Mouse (Mus musculus): ENCODE results near the gene Olfr654. TPM values are rescaled to one million over a fixed set of nuclear protein-coding genes. Genes with fewer than 3 reads are reported as not detected.

The Olfr654 gene
- polyA plus RNA-seq, 1 experiment from 2014 or later = not detected

DNA sequence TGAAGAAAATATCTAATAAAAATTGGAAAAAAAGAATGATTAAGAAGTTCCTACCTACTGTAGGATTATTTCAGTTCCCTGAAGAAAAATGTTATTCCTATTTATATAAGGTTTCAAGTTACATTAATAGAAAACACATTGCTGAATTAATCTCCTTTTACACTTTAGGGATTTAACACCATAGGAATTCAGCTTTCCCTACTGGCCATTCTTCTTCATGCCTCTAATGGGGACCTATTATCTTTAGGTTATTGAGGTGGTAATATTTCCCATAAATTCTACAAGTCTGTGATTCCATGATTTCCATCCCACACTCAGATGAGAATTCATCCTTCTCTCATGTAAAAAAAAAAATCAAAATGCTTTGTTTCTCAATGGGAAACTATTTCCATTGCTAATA lies 37.7 kb downstream of the Olfr654 start, which contains the start of gene Olfr657:
TSS of gene Olfr657 (plus strand) at position 301 of the 400 bp plus-strand sequence.
- no peak within 1 kb of the TSS for H3K27ac ChIP-seq (replicated peaks)
- H3K4me1 ChIP-seq = no peaks in the 10 kb centered on the region
- H3K9me3 ChIP-seq = no peaks in the 10 kb centered on the region
- no peak within 1 kb of the TSS for H3K4me2 ChIP-seq
- H3K4me3 ChIP-seq = no peak within 1 kb of the TSS
- no peaks in the 10 kb centered on the region for H3K36me3 ChIP-seq
- no peak within 1 kb of the TSS for H3K9ac ChIP-seq
- ATAC-seq (ENCODE audit: extremely low read depth, insufficient number of reproducible peaks, low FRiP score, low TSS enrichment) = no peak
- no peaks in the 10 kb centered on the region for H3K27me3 ChIP-seq (replicated peaks)

Other genes with a start within 250 kb of the Olfr654 start
- 2.3 and 2.6 TPM in 2 replicates for gene Trim12c, start 233.7 kb upstream of the Olfr654 start, polyA plus RNA-seq (2015; fragmentation: Nextera tagmentation; extraction: Ambion mirVana)
- gene Trim30b, start 217.1 kb upstream of the Olfr654 start, polyA plus RNA-seq (2015; fragmentation: Nextera tagmentation; extraction: Ambion mirVana) = 0.20 and 0.22 TPM in 2 replicates
- gene Trim30c, start 186.2 kb upstream of the Olfr654 start, polyA plus RNA-seq (2015; fragmentation: Nextera tagmentation; extraction: Ambion mirVana) = 0.11 and 0.16 TPM in 2 replicates
- gene Trim30a, start 121.8 kb upstream of the Olfr654 start, polyA plus RNA-seq (2015; fragmentation: Nextera tagmentation; extraction: Ambion mirVana) = 1.0 TPM in 2 replicates
- 0.21 and 0.47 TPM in 2 replicates for gene Trim30d, start 79.2 kb upstream of the Olfr654 start, polyA plus RNA-seq (2015; fragmentation: Nextera tagmentation; extraction: Ambion mirVana)
- not detected in 2 replicates for gene Olfr651, start 36.9 kb upstream of the Olfr654 start, polyA plus RNA-seq (2015; fragmentation: Nextera tagmentation; extraction: Ambion mirVana)
- not detected in 2 replicates for gene Olfr652, start 26.1 kb upstream of the Olfr654 start, polyA plus RNA-seq (2015; fragmentation: Nextera tagmentation; extraction: Ambion mirVana)
- gene Olfr653, start 9.7 kb upstream of the Olfr654 start, polyA plus RNA-seq (2015; fragmentation: Nextera tagmentation; extraction: Ambion mirVana) = not detected in 2 replicates
- gene Olfr655, start 14.8 kb downstream of the Olfr654 start, polyA plus RNA-seq (2015; fragmentation: Nextera tagmentation; extraction: Ambion mirVana) = not detected in 2 replicates
- not detected in 2 replicates for gene Olfr656, start 26.9 kb downstream of the Olfr654 start, polyA plus RNA-seq (2015; fragmentation: Nextera tagmentation; extraction: Ambion mirVana)
- not detected in 2 replicates for gene Olfr657, start 37.8 kb downstream of the Olfr654 start, polyA plus RNA-seq (2015; fragmentation: Nextera tagmentation; extraction: Ambion mirVana)
- not detected in 2 replicates for gene Olfr658, start 60.3 kb downstream of the Olfr654 start, polyA plus RNA-seq (2015; fragmentation: Nextera tagmentation; extraction: Ambion mirVana)
- gene Olfr659, start 79.7 kb downstream of the Olfr654 start, polyA plus RNA-seq (2015; fragmentation: Nextera tagmentation; extraction: Ambion mirVana) = not detected in 2 replicates
- not detected in 2 replicates for gene Olfr661, start 99.5 kb downstream of the Olfr654 start, polyA plus RNA-seq (2015; fragmentation: Nextera tagmentation; extraction: Ambion mirVana)
- not detected in 2 replicates for gene Usp17le, start 190.4 kb downstream of the Olfr654 start, polyA plus RNA-seq (2015; fragmentation: Nextera tagmentation; extraction: Ambion mirVana)

Measured in heart, embryonic 13.5 days (tissue).